Comparison of ENCODE assay signal across 21 mouse cellular contexts in genomic region chr10:69207481-69207880, GRCm38 (mm10). TPM values are rescaled to one million over a fixed set of nuclear protein-coding genes. Genes with fewer than 3 reads are reported as not detected.
A peak's percentile ranks its signal among the peaks of the same experiment; 100 is the strongest.
DNase-seq lines count a peak whose midpoint lies in the region; ATAC-seq and TF ChIP-seq lines count a peak whose summit lies in the region.
"Had no signal": no experiment of that assay in that cellular context is flagged by ENCODE, and none has a peak within 500 bp of the region (broad histone marks: within the 10 kb centered on the region; RNA-seq: fewer than 3 reads in every experiment).

No protein-coding gene starts in this region.

- H3K27ac ChIP-seq in limb, embryonic 15.5 days: 0 out of 2 replicates have a peak overlapping the region, but pooled peaks have one; percentile 9
- no peak overlapping the region for H3K27ac ChIP-seq in limb, embryonic 10.5 days
- 0 out of 2 replicates have a peak overlapping the region, but pooled peaks have one; percentile 25 for H3K27ac ChIP-seq in embryonic facial prominence, embryonic 15.5 days (replicated peaks)
- H3K27ac ChIP-seq: heart, embryonic 13.5 days; hindbrain, embryonic 14.5 days; hindbrain, postnatal 0 days had no signal

- no peaks in the 10 kb centered on the region for H3K9me3 ChIP-seq in limb, embryonic 15.5 days
- no peaks in the 10 kb centered on the region for H3K9me3 ChIP-seq in limb, embryonic 10.5 days (replicated peaks)
- no peaks in the 10 kb centered on the region for H3K9me3 ChIP-seq in embryonic facial prominence, embryonic 15.5 days (replicated peaks)

- no peak overlapping the region for H3K9ac ChIP-seq in limb, embryonic 15.5 days
- H3K9ac ChIP-seq in embryonic facial prominence, embryonic 15.5 days: no peak overlapping the region
- H3K9ac ChIP-seq: forebrain, postnatal 0 days; heart, embryonic 13.5 days; hindbrain, embryonic 14.5 days had no signal

- WGBS in limb, embryonic 15.5 days: 79% methylated on average over 7 of the region's 7 CpGs
- WGBS in limb, embryonic 10.5 days: 87% methylated on average over 7 of the region's 7 CpGs
- WGBS in embryonic facial prominence, embryonic 15.5 days: 80% methylated on average over 7 of the region's 7 CpGs

- TF ChIP-seq POLR2A in myocyte (IDR thresholded peaks at IDR 0.05; ENCODE audit: insufficient read length, low read depth): no peak

- no peaks in the 10 kb centered on the region for H3K36me3 ChIP-seq in limb, embryonic 15.5 days
- H3K36me3 ChIP-seq in limb, embryonic 10.5 days: peaks cover 11% of the 10 kb centered on the region
- peaks cover 4% of the 10 kb centered on the region; the same call in 1 of the 2 replicates for H3K36me3 ChIP-seq in embryonic facial prominence, embryonic 15.5 days
- no peaks in the 10 kb centered on the region for H3K36me3 ChIP-seq in myocyte (ENCODE audit: control insufficient read depth, insufficient read depth)

- no peak overlapping the region for H3ac ChIP-seq in myocyte (ENCODE audit: control insufficient read depth, insufficient read length)

- peaks cover 9% of the 10 kb centered on the region for H3K4me1 ChIP-seq in limb, embryonic 15.5 days
- peaks cover 13% of the 10 kb centered on the region for H3K4me1 ChIP-seq in limb, embryonic 10.5 days
- peaks cover 7% of the 10 kb centered on the region; the same call in 1 of the 2 replicates for H3K4me1 ChIP-seq in embryonic facial prominence, embryonic 15.5 days

- peaks cover 15% of the 10 kb centered on the region for H3K79me2 ChIP-seq in myocyte (ENCODE audit: control insufficient read depth, insufficient read depth)

- intact Hi-C loops in heart, postnatal 14 days (cut with DNase I): no loop called here

- no peak overlapping the region for H3K4me2 ChIP-seq in limb, embryonic 15.5 days
- no peak overlapping the region for H3K4me2 ChIP-seq in embryonic facial prominence, embryonic 15.5 days (replicated peaks)
- H3K4me2 ChIP-seq in myocyte (ENCODE audit: low read depth): peak overlapping the region; percentile 64
- H3K4me2 ChIP-seq: heart, embryonic 13.5 days; hindbrain, embryonic 14.5 days had no signal

- ATAC-seq in limb, embryonic 15.5 days (ENCODE audit: insufficient number of reproducible peaks, low FRiP score, low TSS enrichment, low read depth): no peak
- ATAC-seq in embryonic facial prominence, embryonic 15.5 days (ENCODE audit: insufficient number of reproducible peaks, low FRiP score, low TSS enrichment, low read depth): no peak
- ATAC-seq: CD4-positive, CD25-positive, alpha-beta regulatory T cell, adult 4 months; forebrain, embryonic 14.5 days; forebrain, postnatal 0 days; hindbrain, postnatal 0 days; inflammation-experienced regulatory T-cells, adult 6 months; intestine, embryonic 16.5 days had no signal

- no peak overlapping the region for H3K4me3 ChIP-seq in limb, embryonic 15.5 days
- no peak overlapping the region for H3K4me3 ChIP-seq in limb, embryonic 10.5 days
- H3K4me3 ChIP-seq in embryonic facial prominence, embryonic 15.5 days (replicated peaks): no peak overlapping the region
- no peak overlapping the region for H3K4me3 ChIP-seq in myocyte
- H3K4me3 ChIP-seq: heart, embryonic 13.5 days had no signal

- H3K27me3 ChIP-seq in limb, embryonic 15.5 days: no peaks in the 10 kb centered on the region
- no peaks in the 10 kb centered on the region for H3K27me3 ChIP-seq in limb, embryonic 10.5 days (ENCODE audit: low read depth, poor library complexity, severe bottlenecking)
- H3K27me3 ChIP-seq in embryonic facial prominence, embryonic 15.5 days: no peaks in the 10 kb centered on the region
- H3K27me3 ChIP-seq in myocyte (ENCODE audit: control insufficient read depth, insufficient read depth, insufficient read length): no peaks in the 10 kb centered on the region
- H3K27me3 ChIP-seq: heart, embryonic 13.5 days had no signal

- DNase-seq in heart, adult 11 months: peak; percentile 60
- DNase-seq in heart, postnatal 14 days: no peak
- DNase-seq in limb, embryonic 10.5 days (ENCODE audit: low spot score): no peak
- DNase-seq: adrenal gland, postnatal 14 days; cerebellum, adult 11 months; cerebellum, adult 2 months; cerebellum, adult 9-11 months; cerebellum, postnatal 25 days; forebrain, postnatal 0 days; gastrocnemius, postnatal 36 days had no signal

TF ChIP-seq in myocyte, 11 proteins besides CTCF, POLR2A, EP300 and RAD21:
- TF ChIP-seq CEBPB (IDR thresholded peaks at IDR 0.05; ENCODE audit: insufficient read depth, poor library complexity, severe bottlenecking) (no peak), MAX (IDR thresholded peaks at IDR 0.05; ENCODE audit: low read depth) (no peak), POLR2AphosphoS2 (IDR thresholded peaks at IDR 0.05; ENCODE audit: insufficient read length, low read depth) (no peak), MYOD1 (IDR thresholded peaks at IDR 0.05; ENCODE audit: control insufficient read depth in 1 of 3, insufficient read length in 2 of 3, low read depth in 2 of 3) (no peak), TCF12 (IDR thresholded peaks at IDR 0.05; ENCODE audit: insufficient read depth, poor library complexity, severe bottlenecking) (no peak), SRF (IDR thresholded peaks at IDR 0.05; ENCODE audit: control insufficient read depth, insufficient read length, low read depth) (no peak), USF1 (IDR thresholded peaks at IDR 0.05; ENCODE audit: low read depth) (no peak), MYOG (IDR thresholded peaks at IDR 0.05; ENCODE audit: control insufficient read depth in 1 of 3, insufficient read depth in 1 of 3, insufficient read length in 2 of 3, low read depth in 2 of 3) (no peak), TCF3 (IDR thresholded peaks at IDR 0.05; ENCODE audit: insufficient read length, low read depth) (no peak), REST (IDR thresholded peaks at IDR 0.05; ENCODE audit: insufficient read depth, insufficient read length) (no peak), E2F4 (IDR thresholded peaks at IDR 0.05; ENCODE audit: insufficient read depth) (no peak)

RNA-seq across cellular contexts. Expression of gene A930033H14Rik, which starts 5.4 kb away (rescaled TPM):
- 1 to 10 TPM; 2.4 to 2.8 TPM for total RNA-seq in heart, postnatal 14 days (2021)
- polyA plus RNA-seq in limb, embryonic 15.5 days (2015; fragmentation: Nextera tagmentation; extraction: Ambion mirVana): 3.0 and 3.1 TPM in 2 replicates
- 1.0 and 1.6 TPM in 2 replicates for polyA plus RNA-seq in limb, embryonic 10.5 days (2016; fragmentation: Nextera tagmentation; extraction: Ambion mirVana)
- 3.0 and 3.2 TPM in 2 replicates for polyA plus RNA-seq in embryonic facial prominence, embryonic 15.5 days (2015; fragmentation: Nextera tagmentation; extraction: Ambion mirVana)
- 1.9 TPM for polyA plus RNA-seq in myocyte (2012; fragmentation: generic; extraction: Trizol)
- total RNA-seq: MEL had no signal
- polyA plus RNA-seq: CD4-positive, CD25-positive, alpha-beta regulatory T cell, adult 4 months; inflammation-experienced regulatory T-cells, adult 6 months had no signal

RNA-seq across cellular contexts. Expression of gene Rhobtb1, which starts 56.2 kb away (rescaled TPM):
- 100 to 1,000 TPM; 136 TPM for total RNA-seq in heart, postnatal 14 days (2021)
- 27.0 and 31.6 TPM in 2 replicates for polyA plus RNA-seq in limb, embryonic 15.5 days (2015; fragmentation: Nextera tagmentation; extraction: Ambion mirVana)
- polyA plus RNA-seq in limb, embryonic 10.5 days (2016; fragmentation: Nextera tagmentation; extraction: Ambion mirVana): 15.3 and 20.2 TPM in 2 replicates
- 28.4 and 33.1 TPM in 2 replicates for polyA plus RNA-seq in embryonic facial prominence, embryonic 15.5 days (2015; fragmentation: Nextera tagmentation; extraction: Ambion mirVana)
- polyA plus RNA-seq in myocyte (2012; fragmentation: generic; extraction: Trizol): 7.5 TPM
- total RNA-seq: MEL had no signal
- polyA plus RNA-seq: CD4-positive, CD25-positive, alpha-beta regulatory T cell, adult 4 months; inflammation-experienced regulatory T-cells, adult 6 months had no signal
